Mouse (Mus musculus): Measurements from ENCODE around the gene Hps5.

- TF ChIP-seq CTCF (IDR thresholded peaks at IDR 0.05), result no peak
- TF ChIP-seq EP300 (IDR thresholded peaks at IDR 0.05), result no peak
These were observed 49.5 kb downstream of the Hps5 start for GRCm38 (mm10) chr7:46746381-46746780.

Data from lung, postnatal 0 days (tissue).